Mouse (Mus musculus): ENCODE measurements around the gene Itpr1.

- TF ChIP-seq CTCF (IDR thresholded peaks at IDR 0.05; ENCODE audit: low read depth, low read length) (no peak), POLR2A (IDR thresholded peaks at IDR 0.05; ENCODE audit: extremely low read depth, insufficient read depth, low read length) (no peak)
These were observed 323.8 kb downstream of the Itpr1 start for GRCm38 (mm10) chr6:108536546-108537317.
